Mouse (Mus musculus): ENCODE results near the gene Dcaf10.
A peak's percentile ranks its signal among the peaks of the same experiment; 100 is the strongest.

DNA sequence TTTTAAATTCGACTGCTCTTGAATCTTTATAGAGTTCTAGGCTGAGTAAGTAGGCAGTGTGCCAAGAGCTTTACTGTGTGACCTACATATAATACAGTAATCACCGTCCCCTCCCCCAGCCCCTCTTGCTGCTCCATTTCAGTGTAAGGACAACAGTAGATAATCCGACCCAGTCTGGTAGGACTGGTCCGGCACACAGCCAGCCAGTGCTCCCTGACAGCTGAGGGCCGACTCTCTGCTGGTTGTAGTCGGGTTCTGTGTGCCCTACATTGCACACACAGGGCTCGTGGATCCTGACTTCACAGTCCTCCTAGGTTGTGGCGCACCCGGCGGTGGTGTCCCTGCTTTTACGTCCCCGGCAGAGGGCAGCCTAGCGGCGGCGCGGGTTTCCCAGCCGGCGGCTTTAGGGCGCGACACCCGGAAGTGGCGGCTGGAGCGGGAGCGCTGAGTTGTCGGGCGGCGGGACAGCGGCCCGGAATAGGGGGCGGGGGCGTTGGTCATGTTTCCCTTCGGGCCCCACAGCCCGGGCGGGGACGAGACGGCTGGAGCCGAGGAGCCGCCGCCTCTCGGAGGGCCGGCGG lies at the start of gene Dcaf10:
- TF ChIP-seq CTCF (IDR thresholded peaks at IDR 0.05; ENCODE audit: insufficient read depth, low read length) (no peak), POLR2A (IDR thresholded peaks at IDR 0.05; ENCODE audit: borderline replicate concordance, extremely low read depth, low read depth, low read length) (peak; percentile 78; the same call in 1 of the 2 replicates)

Measured in lung, adult 2 months (tissue).